Mouse (Mus musculus) A20 (cell line): Measurements from ENCODE around the gene Aff3.

Source experiments
- DNase-seq: peaks from one replicate; pipeline ENCODE4 v3.0.0-alpha.2; 2011; ENCODE audit warnings: low read depth, low spot score

Gene Aff3

GRCm38 (mm10) chr1:38601802-38602508 is 62.8 kb downstream of the Aff3 start:
- DNase-seq = no peak

DNA sequence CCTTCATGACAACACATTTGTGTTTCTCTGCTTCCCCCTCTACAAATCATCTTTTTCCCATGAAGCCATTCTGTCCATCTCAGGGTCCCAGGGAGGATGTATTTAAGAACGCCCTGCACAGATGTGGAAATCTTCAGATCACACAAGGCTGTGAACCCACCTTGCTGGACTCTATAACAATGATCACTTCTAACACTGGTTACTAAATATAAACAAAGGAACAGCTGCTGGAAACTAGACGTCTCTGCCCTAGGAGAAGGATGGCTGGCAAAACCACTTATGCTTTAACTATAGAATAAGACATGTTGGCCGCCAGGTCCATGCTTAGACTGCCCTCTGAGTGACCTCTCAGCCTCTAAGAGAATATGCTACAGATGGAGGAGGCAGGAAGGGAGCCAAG is 69.4 kb downstream of the Aff3 start:
- DNase-seq = no peak

- no peak for DNase-seq
Observed at GRCm38 (mm10) chr1:38594766-38595165, 70.0 kb downstream of the Aff3 start.

- no peak for DNase-seq
Observed at GRCm38 (mm10) chr1:38591194-38591593, 73.6 kb downstream of the Aff3 start.

DNA sequence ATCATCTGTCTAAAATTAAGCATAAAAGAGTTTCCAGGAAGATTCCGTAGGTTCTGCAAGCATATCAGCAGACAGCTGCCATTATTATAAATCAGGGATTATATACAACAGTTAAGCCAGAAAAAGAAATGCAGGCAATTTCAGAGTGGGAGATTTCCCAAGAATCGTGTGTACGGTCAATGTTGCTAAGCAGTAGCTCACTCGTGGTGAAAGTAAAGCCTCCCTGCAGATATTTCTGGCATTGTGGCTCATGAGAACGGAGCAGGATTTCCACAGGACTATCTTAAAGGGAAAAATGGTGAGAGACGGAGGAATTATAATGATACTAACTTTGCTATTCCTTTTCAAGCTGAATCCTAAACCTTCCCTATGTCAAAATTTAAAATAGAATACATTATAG is 76.0 kb downstream of the Aff3 start:
- no peak for DNase-seq

- DNase-seq = no peak
Observed at GRCm38 (mm10) chr1:38582328-38582727, 82.4 kb downstream of the Aff3 start.

DNA sequence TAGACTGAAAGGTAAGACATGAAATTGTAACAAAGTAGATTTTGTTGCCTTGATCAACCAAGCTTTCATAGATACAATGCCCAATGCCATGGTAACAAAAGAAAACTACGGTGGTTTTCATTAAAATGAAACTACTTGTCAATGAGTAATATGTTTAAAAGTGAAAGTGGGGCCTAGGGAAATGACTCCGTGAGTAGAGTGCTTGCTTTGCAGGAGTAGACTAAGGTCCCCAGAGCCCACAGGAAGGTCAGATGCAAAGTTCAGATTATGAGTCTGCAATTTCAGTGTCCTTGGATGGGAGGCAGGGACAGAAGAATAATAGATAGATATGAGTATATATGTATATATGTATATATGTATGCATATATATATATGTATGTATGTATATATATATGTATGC is 84.2 kb downstream of the Aff3 start:
- DNase-seq = no peak

DNA sequence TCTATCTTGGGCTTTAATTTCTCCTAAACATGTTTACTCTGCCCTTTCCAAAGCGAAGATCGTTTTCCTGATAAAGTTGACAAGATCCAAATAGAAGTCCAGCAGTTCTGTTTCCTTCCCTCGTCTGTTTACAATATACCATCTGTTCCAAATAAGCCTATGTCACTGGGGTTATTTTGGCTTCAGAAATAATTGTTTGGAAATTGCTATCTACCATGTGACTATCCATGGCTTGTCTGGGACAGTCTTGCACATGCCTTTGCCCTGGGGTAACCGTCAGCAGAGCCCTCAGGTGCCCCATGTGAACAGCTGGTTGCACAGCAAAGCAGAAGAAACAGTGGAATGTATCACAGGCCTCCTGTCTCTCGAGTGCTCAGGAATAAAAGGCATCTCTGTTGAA is 86.4 kb downstream of the Aff3 start:
- no peak for DNase-seq

GRCm38 (mm10) chr1:38567791-38568190 is 97.0 kb downstream of the Aff3 start:
- DNase-seq = no peak

GRCm38 (mm10) chr1:38566101-38566678 is 98.6 kb downstream of the Aff3 start:
- DNase-seq = no peak

DNA sequence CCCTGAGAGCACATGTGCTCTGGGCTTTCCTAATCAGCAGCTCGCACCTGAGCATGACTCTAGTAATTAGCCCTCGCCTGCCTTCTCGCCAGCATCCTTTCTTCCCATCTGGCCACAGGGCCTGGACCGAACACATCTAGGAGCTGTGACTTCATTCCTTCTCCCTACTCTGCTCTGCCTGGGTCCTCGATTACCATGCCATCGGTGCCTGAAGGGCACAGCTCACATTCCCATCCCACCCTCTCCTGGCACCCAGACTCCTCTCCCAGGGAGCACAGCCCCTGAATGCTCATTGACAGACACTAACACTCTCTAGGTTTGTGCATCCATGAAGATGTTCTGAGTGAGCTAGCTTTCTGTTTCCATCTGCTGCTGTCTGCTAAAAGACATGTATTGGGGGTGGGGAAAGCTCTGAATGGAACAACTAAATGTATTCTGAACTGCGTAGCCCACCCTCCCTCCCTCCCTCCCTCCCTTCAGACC is 99.4 kb downstream of the Aff3 start:
- DNase-seq = no peak

GRCm38 (mm10) chr1:38562397-38563199 is 102.2 kb downstream of the Aff3 start:
- no peak for DNase-seq

GRCm38 (mm10) chr1:38561331-38561730 is 103.4 kb downstream of the Aff3 start:
- DNase-seq = no peak

DNA sequence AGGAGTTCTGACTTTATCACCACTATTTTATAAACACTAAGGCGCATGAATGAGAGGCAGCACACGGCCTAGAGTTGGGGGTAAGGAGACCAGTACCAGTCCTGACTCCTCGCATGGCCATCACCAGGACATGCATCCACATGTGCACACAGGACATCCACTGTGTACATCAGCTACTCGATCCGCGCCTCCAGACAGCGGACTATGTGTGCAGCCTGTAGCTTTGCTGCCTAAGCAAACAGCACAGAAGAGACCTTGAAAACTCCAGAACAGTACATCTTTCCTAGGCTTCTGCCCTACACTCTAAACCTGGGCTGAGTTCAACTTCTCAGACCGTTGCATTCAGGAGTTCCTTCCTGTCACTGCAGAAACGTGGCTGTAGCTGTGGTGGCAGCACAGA is 104.1 kb downstream of the Aff3 start:
- no peak for DNase-seq

DNA sequence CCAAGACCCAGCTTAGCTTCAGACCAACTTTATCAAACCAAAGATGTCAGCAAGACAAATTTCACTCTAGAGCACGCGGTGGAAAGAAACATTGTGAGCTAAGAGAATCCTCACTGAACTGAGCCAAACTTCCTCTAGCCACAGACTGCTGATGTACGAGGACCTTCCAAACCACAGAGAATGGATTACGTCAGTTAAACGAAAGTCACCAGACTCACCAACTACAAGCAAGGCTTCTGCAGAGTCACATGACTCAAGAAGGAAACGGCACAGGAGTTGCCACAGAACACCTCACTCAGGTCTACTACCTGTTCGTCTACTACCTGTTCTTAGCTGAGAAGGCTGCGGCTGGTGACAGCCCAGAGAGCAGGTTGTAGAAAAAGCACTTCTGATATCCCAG is 107.1 kb downstream of the Aff3 start:
- no peak for DNase-seq

DNA sequence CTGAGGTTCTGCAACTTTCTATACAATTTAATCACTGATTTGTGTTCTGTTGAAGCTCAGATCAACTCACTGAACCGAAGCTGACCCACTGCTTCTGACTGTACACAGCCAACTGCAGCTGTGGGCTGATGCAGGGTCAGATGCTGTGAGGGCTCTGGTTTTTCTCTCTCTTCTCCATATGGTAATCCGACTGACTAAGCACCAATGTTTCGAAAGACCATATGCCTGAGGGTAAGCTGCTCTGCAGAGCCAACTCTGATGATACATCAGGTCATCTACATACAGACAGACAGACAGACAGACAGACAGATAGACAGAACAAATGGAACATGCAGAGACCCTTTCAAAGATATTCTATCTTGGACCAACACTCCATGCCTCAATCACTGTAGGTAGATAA is 110.2 kb downstream of the Aff3 start:
- DNase-seq = no peak

DNA sequence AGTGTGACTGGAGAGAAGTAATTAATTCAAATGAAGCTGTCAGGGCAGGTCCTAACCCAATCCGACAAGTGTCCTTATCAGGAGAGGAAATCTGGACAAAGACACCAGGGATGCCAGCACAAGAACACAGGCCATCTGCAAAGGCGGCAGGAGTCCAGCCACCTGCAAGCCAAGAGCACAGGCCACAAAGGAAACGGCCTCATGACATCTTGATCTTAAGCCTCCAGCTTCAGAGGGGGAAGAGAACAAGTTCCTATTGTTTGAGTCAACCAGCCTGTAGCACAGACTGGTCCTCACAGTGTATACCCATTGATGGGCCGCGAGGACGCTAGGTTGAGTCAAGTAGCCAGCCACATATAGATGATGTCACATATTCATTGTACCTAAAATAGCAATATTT is 111.7 kb downstream of the Aff3 start:
- DNase-seq = no peak

GRCm38 (mm10) chr1:38550579-38550978 is 114.2 kb downstream of the Aff3 start:
- DNase-seq = no peak

GRCm38 (mm10) chr1:38548671-38549661 is 115.8 kb downstream of the Aff3 start:
- no peak for DNase-seq

- no peak for DNase-seq
Observed at GRCm38 (mm10) chr1:38547685-38548084, 117.1 kb downstream of the Aff3 start.

DNA sequence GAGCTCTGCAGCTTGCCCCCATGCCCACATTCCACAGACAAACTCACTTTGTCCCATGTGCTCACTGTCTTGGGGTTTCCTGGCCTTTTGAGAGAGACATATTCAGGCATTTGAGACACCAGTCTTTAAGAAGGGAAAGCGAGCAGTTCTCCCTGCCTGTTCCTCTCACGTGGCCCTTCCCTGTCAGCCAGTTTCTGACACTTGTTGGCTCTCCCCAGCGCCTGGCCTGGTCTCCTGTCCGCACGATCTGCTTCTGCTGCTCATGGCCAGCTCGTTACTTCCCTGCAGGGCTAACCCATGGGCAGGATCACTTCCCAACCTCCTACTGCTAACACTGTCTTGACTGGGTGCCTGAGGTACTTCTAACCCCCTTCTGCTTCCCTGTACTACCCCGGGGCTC is 118.1 kb downstream of the Aff3 start:
- no peak for DNase-seq
